Comparison of ENCODE assay signal across 17 mouse cellular contexts in the genomic region with DNA sequence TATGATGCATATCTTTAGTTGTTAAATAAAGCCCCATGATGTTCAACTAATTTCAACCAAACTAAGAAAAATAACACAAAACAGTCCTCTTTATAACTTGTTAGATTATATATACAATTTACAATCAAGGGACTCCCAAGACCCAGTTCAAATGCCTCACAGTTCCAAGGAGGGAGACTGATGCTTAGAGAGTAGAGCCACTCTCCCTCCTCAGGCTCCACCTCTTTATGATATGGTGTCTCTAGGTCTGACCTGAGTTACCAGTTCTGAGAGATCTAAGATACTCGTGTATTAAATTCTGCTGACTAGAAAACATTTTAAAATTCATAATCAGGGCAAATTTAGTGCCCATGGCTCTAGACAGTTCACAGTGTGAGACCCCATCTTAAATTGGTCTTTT. TPM values are rescaled to one million over a fixed set of nuclear protein-coding genes. Genes with fewer than 3 reads are reported as not detected.
"Had no signal": no experiment of that assay in that cellular context is flagged by ENCODE, and none has a peak within 500 bp of the region (broad histone marks: within the 10 kb centered on the region; RNA-seq: fewer than 3 reads in every experiment).

No protein-coding gene starts in this region.

- H3K27ac ChIP-seq: neural tube, embryonic 13.5 days; neural tube, embryonic 15.5 days; stomach, embryonic 15.5 days; stomach, postnatal 0 days had no signal

- H3K4me2 ChIP-seq: neural tube, embryonic 13.5 days; neural tube, embryonic 15.5 days; stomach, embryonic 15.5 days had no signal

- H3K9ac ChIP-seq: neural tube, embryonic 13.5 days; neural tube, embryonic 15.5 days; stomach, embryonic 15.5 days had no signal

- H3K4me3 ChIP-seq: neural tube, embryonic 13.5 days; neural tube, embryonic 15.5 days; stomach, embryonic 15.5 days had no signal

- H3K27me3 ChIP-seq: neural tube, embryonic 13.5 days; neural tube, embryonic 15.5 days; stomach, embryonic 15.5 days had no signal

- H3K36me3 ChIP-seq: neural tube, embryonic 15.5 days; stomach, embryonic 15.5 days had no signal

- H3K9me3 ChIP-seq: neural tube, embryonic 13.5 days; neural tube, embryonic 15.5 days; stomach, embryonic 15.5 days had no signal

- DNase-seq: retina, postnatal 1 day; right cerebral cortex, adult 18-20 months; right cerebral cortex, postnatal 14 days; right cerebral cortex, postnatal 25 days; right cerebral cortex, postnatal 4 days; spleen, adult 18-20 months; thymus, adult 18-20 months; thymus, adult 2 months; thymus, postnatal 14 days; thymus, postnatal 25 days; thymus, postnatal 36 days; thymus, postnatal 4 days had no signal

RNA-seq across cellular contexts. Expression of a gene that starts 15.6 kb away (rescaled TPM):
- polyA plus RNA-seq: spleen, adult 2 months; thymus, adult 2 months had no signal
